Mouse (Mus musculus) heart, embryonic 11.5 days (tissue): ENCODE results near the gene Gimd1. TPM values are rescaled to one million over a fixed set of nuclear protein-coding genes. Genes with fewer than 3 reads are reported as not detected.

Source experiments
- ATAC-seq: fragments of 200-750 bp; cut with Nextera tagmentation; replicated peaks from 2 replicates; pipeline ENCODE4 v1.8.0; 2017; ENCODE audit warnings: moderate library complexity; ENCODE audit not compliant: insufficient number of reproducible peaks, low FRiP score, low TSS enrichment
- H3K27ac ChIP-seq: fragments of 300-500 bp; sonication (generic); 2 replicates; pipeline ENCODE4 v1.5.1; 2014; ENCODE audit warnings: mild to moderate bottlenecking, low read depth, low read length
- H3K27me3 ChIP-seq: fragments of 300-500 bp; sonication (generic); 2 replicates; pipeline ENCODE4 v1.6.1; 2014; ENCODE audit warnings: mild to moderate bottlenecking, low read length, mixed read lengths; ENCODE audit not compliant: control insufficient read depth, insufficient read depth
- H3K36me3 ChIP-seq: fragments of 300-500 bp; sonication (generic); 2 replicates; pipeline ENCODE4 v1.6.1; 2014; ENCODE audit warnings: mild to moderate bottlenecking, low read length, moderate library complexity, mixed read lengths; ENCODE audit not compliant: control insufficient read depth, insufficient read depth
- H3K4me1 ChIP-seq: fragments of 300-500 bp; sonication (generic); 2 replicates; pipeline ENCODE4 v1.6.1; 2014; ENCODE audit warnings: low read length; ENCODE audit not compliant: control insufficient read depth, insufficient read depth
- H3K4me2 ChIP-seq: fragments of 300-500 bp; sonication (generic); 2 replicates; pipeline ENCODE4 v1.6.1; 2014; ENCODE audit warnings: mild to moderate bottlenecking, moderate library complexity
- H3K4me3 ChIP-seq: fragments of 300-500 bp; sonication (generic); 2 replicates; pipeline ENCODE4 v1.5.1; 2014; ENCODE audit warnings: low read depth, low read length
- H3K9ac ChIP-seq: fragments of 300-500 bp; sonication (generic); 2 replicates; pipeline ENCODE4 v1.6.1; 2014; ENCODE audit warnings: mild to moderate bottlenecking, low read depth, low read length, moderate library complexity
- H3K9me3 ChIP-seq: fragments of 300-500 bp; sonication (generic); replicated peaks from 2 replicates; pipeline ENCODE4 v1.6.1; 2016; ENCODE audit warnings: low read length; ENCODE audit not compliant: control insufficient read depth
- WGBS: fragments of 180-500 bp; shearing (Covaris S2); extraction: QIAGEN DNeasy Blood & Tissue Kit; methylation state at CpG from one replicate; pipeline ENCODE4 v1.1.7; 2014; ENCODE audit not compliant: insufficient replicate concordance; 5-methylcytosine and 5-hydroxymethylcytosine counted together
- polyA plus RNA-seq: library from polyadenylated mRNA; unstranded; fragments of >200 nt; fragmentation: Nextera tagmentation; extraction: Ambion mirVana; gene quantifications from 2 replicates; pipeline ENCODE4 v1.2.1, GENCODE M21; 2014

The Gimd1 gene
- polyA plus RNA-seq, 1 experiment from 2014 or later, result 0.63 TPM

- H3K9ac ChIP-seq, result no peak overlapping the region
- no peak overlapping the region for H3K4me3 ChIP-seq
- ATAC-seq, result no peak
- H3K4me1 ChIP-seq, result peaks cover under 1% of the 10 kb centered on the region; the same call in 1 of the 2 replicates
- no peak overlapping the region for H3K4me2 ChIP-seq
- H3K27ac ChIP-seq, result no peak overlapping the region
- H3K9me3 ChIP-seq, result no peaks in the 10 kb centered on the region
- H3K36me3 ChIP-seq, result 0 out of 2 replicates have a peak, but pooled peaks cover 2% of the 10 kb centered on the region
- WGBS, result 75% methylated on average over 2 of the region's 2 CpGs
- H3K27me3 ChIP-seq, result no peaks in the 10 kb centered on the region
Measured at GRCm38 (mm10) chr3:132677494-132677893, 47.9 kb downstream of the Gimd1 start.

- ATAC-seq, result peak; percentile 95
- Histone ChIP-seq H3K36me3 (no peaks in the 10 kb centered on the region), H3K27ac (peak within 1 kb of the TSS; percentile 95), H3K9ac (peak within 1 kb of the TSS; percentile 97), H3K4me1 (peaks cover 9% of the 10 kb centered on the region; the same call in 1 of the 2 replicates), H3K27me3 (no peaks in the 10 kb centered on the region), H3K4me2 (peak within 1 kb of the TSS; percentile 89), H3K4me3 (peak within 1 kb of the TSS; percentile 89), H3K9me3 (no peaks in the 10 kb centered on the region)
- 1% methylated on average over 42 of the region's 42 CpGs for WGBS
Measured at GRCm38 (mm10) chr3:132683447-132684230, 54.0 kb downstream of the Gimd1 start, which contains the start of gene Tbck. Gene Tbck (plus strand): TSS chr3:132684144.

DNA sequence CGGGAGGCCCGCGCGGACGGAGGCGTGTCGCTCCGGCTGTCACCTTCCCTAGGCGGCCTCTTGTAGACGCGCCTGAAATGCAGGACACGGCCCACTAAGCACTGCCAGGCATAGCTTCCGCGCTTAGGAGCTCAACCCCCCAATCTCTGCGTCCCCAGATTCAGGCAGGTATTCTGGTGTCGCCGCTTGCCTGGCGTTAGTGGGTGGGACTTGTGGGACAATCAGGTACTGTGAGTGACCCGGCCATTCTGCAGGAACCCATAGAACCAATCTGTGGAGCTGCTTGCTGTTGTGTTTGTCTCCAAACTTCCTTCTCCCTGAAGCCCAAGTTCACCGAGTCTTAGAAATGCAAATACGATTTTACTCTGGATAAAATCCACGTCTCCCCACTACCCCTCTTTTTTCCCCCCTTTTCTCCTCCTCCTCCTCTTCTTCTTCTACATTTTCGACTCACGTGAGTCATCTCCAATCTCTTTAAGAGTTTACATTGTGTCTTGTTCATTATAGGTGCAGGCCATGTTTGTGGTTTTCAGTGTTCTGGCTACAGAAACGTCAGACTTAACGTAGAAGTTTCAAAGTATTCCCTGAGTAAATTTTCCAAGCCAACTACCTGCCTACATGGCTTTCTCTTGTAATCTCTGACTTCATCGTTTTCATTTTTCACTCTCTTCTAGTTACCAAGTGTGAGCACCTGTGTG, 54.8 kb downstream of the Gimd1 start, which contains the start of gene Aimp1:
Gene Aimp1, minus strand, starts transcription at position 140 of the 698 bp plus-strand sequence.
- H3K36me3 ChIP-seq, result no peaks in the 10 kb centered on the region
- ATAC-seq, result no peak
- H3K9ac ChIP-seq, result peak within 1 kb of the TSS; percentile 97
- 2% methylated on average over 27 of the region's 27 CpGs for WGBS
- peak within 1 kb of the TSS; percentile 89 for H3K4me3 ChIP-seq
- no peaks in the 10 kb centered on the region for H3K27me3 ChIP-seq
- H3K27ac ChIP-seq, result peak within 1 kb of the TSS; percentile 95
- no peaks in the 10 kb centered on the region for H3K9me3 ChIP-seq
- peak within 1 kb of the TSS; percentile 89 for H3K4me2 ChIP-seq
- peaks cover 9% of the 10 kb centered on the region; the same call in 1 of the 2 replicates for H3K4me1 ChIP-seq

Other genes with a start within 250 kb of the Gimd1 start
- gene Tbck, start 54.3 kb downstream of the Gimd1 start, polyA plus RNA-seq, result 12.1 and 15.3 TPM in 2 replicates
- 70.7 and 75.6 TPM in 2 replicates for gene Aimp1, start 54.5 kb downstream of the Gimd1 start, polyA plus RNA-seq